ENCODE assay signal across 8 mouse cellular contexts in genomic region chr2:31974141-31974808, GRCm38 (mm10). TPM values are rescaled to one million over a fixed set of nuclear protein-coding genes. Genes with fewer than 3 reads are reported as not detected.
A peak's percentile ranks its signal among the peaks of the same experiment; 100 is the strongest.
DNase-seq lines count a peak whose midpoint lies in the region; ATAC-seq lines count a peak whose summit lies in the region.

TSS of gene Nup214 (plus strand) at chr2:31974436.

- peak within 1 kb of the TSS; percentile 69; the same call in 1 of the 2 replicates for H3K27ac ChIP-seq in intestine, embryonic 14.5 days (ENCODE audit: low read depth)

- under 1% methylated on average over 60 of the region's 60 CpGs for WGBS in intestine, embryonic 14.5 days

- H3K9me3 ChIP-seq in intestine, embryonic 14.5 days (ENCODE audit: control insufficient read depth, low read length): no peaks in the 10 kb centered on the region

- peak within 1 kb of the TSS; percentile 99 for H3K4me3 ChIP-seq in intestine, embryonic 14.5 days (ENCODE audit: low read depth, low read length)

- peak; percentile 100 for DNase-seq in adrenal gland, adult 18-20 months (ENCODE audit: low spot score in 2 of 2)
- DNase-seq in embryo, embryonic 11 days: peak; percentile 100
- peak; percentile 98 for DNase-seq in gastrocnemius, postnatal 25 days
- DNase-seq in intestine, embryonic 14.5 days (ENCODE audit: low spot score): peak; percentile 100
- DNase-seq in left cerebral cortex, postnatal 14 days (ENCODE audit: low spot score in 2 of 2): peak; percentile 98 to 100
- DNase-seq in mesoderm, embryonic 11.5 days (ENCODE audit: low read depth, low spot score): peak; percentile 100
- peak; percentile 99 for DNase-seq in right cerebral cortex, postnatal 36 days (ENCODE audit: low spot score in 2 of 2)
- peak; percentile 98 for DNase-seq in yolk sac, embryonic 10.5 days (ENCODE audit: low spot score)

- peak; percentile 99 for ATAC-seq in intestine, embryonic 14.5 days (replicated peaks; ENCODE audit: low FRiP score, low TSS enrichment, low read depth)

- peak within 1 kb of the TSS; percentile 98 for H3K4me2 ChIP-seq in intestine, embryonic 14.5 days (ENCODE audit: low read length)

- H3K36me3 ChIP-seq in intestine, embryonic 14.5 days (ENCODE audit: control insufficient read depth, insufficient read depth, low read length): peaks cover 42% of the 10 kb centered on the region

- no peaks in the 10 kb centered on the region for H3K27me3 ChIP-seq in intestine, embryonic 14.5 days (replicated peaks; ENCODE audit: control insufficient read depth, insufficient read depth, low read length)

- intact Hi-C loops in left cerebral cortex, postnatal 14 days (cut with DNase I): loop anchor here (10.0 kb wide), 1 partner anchor 289 kb away; the partner anchor contains the start of gene Abl1

- H3K4me1 ChIP-seq in intestine, embryonic 14.5 days (replicated peaks; ENCODE audit: control insufficient read depth, insufficient read depth, low read length): peaks cover 9% of the 10 kb centered on the region

- peak within 1 kb of the TSS; percentile 94 for H3K9ac ChIP-seq in intestine, embryonic 14.5 days (ENCODE audit: low read length)

RNA-seq across cellular contexts. Expression of gene Nup214, which starts in this region (rescaled TPM):
- 10 to 100 TPM; 43.0 to 62.5 TPM for total RNA-seq in adrenal gland, adult 18-20 months (2021)
- total RNA-seq in gastrocnemius, postnatal 25 days (2021): 10 to 100 TPM; 18.6 to 21.4 TPM
- polyA plus RNA-seq in intestine, embryonic 14.5 days (2014; fragmentation: Nextera tagmentation; extraction: Ambion mirVana): 70.9 and 75.7 TPM in 2 replicates
- 10 to 100 TPM; 51.3 to 53.5 TPM for total RNA-seq in left cerebral cortex, postnatal 14 days (2021)

Comparison
In these comparisons a context has a peak if more than half of its experiments do, and no peak if none do; other contexts are left out.
1. Peak in every context shown above with its lines: DNase-seq, ATAC-seq, H3K4me3 ChIP-seq and H3K27ac ChIP-seq.